Mouse (Mus musculus) left cerebral cortex, postnatal 36 days (tissue): ENCODE measurements around the gene Bmpr1a. TPM values are rescaled to one million over a fixed set of nuclear protein-coding genes. Genes with fewer than 3 reads are reported as not detected.
"Not testable (repeated sequence)": the region's sequence is repeated elsewhere in the genome, so short reads cannot be mapped to it uniquely, and the experiment has no call there.

ENCODE experiments used
- DNase-seq, 2 experiments: peaks; one replicate each; pipeline ENCODE4 v3.0.0; 2021 to 2022; ENCODE audit warnings: low spot score in 2 of 2, mixed read lengths in 1 of 2
- intact Hi-C: fragments of 180-260 bp; cut with DNase I; formaldehyde crosslinking; loops from one replicate; pipeline ENCODE4 v1.15.1; 2025
- total RNA-seq, 2 experiments: library from RNA; stranded (reverse); gene quantifications; 2 replicates each; pipeline ENCODE4 v1.2.3; 2021

The Bmpr1a gene
- total RNA-seq, 2 experiments from 2014 or later = 34.3 to 38.3 TPM

DNA sequence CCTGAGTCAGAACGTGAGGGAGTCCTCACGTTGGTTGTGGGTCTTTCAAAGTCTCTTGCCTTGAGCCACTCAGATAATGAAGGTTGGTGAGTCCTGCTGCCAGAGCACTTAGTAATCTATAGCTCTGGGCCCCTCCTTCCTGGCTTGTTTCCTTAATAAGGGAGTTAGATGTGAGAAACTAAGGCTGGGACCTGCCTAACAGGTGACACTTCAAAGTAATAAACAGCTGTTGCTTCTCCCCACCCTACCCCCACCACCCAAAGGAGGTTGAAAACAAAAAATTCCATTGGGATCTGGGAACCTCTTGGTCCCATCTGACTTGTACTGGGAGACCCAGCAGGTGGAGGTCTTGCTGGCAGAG, 138.0 kb downstream of the Bmpr1a start:
- intact Hi-C loops = no loop called here
- no peak for DNase-seq

DNA sequence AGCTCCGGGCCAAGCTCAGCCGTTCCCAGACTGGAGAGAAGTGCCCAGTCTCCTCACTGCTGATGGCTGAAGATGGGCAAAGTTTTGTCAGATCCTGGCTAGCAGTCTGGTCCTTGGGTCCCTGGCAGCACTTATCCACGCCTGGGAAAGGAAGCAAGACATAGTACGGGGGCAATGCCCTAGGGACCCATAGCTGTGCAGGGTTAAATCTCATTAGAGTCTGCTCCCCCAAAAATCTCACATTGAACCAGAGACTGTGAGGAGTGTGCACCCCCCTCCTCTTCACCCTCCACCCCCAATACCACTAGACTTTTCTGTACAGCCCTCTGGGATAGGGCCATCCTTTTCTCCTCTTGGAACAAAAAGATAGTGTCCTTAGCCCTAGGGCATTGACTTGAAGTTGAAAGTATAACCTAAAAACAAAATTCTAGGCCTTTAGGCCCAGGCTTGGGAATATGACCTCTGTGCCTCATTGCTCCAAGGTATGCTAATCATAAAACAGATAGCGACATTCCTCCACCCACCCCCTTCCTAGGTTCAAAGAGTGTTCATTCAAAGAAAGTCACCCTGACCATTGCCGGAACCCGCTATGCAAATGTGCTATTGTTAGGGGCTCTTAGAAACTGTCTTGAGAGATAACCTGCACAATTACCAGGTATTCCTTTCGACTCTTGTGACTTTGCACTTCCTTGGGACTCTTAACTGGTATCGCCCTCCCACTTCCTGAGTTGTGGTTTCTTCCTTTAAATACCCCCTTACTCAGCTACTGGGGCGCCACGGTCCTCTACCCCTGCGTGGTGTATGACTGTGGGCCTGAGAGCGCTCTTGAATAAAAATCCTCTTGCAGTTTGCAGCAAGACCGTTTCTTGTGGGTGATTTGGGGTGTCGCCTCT, 138.6 kb downstream of the Bmpr1a start:
- not testable (repeated sequence) for DNase-seq
- intact Hi-C loops = loop anchor here (5.0 kb wide), 1 partner anchor 92 kb away; no protein-coding TSS in a partner anchor

- DNase-seq = peak; percentile 47 to 49
- intact Hi-C loops = loop anchor here (5.0 kb wide), 1 partner anchor 91 kb away; no protein-coding TSS in a partner anchor
Observed at GRCm38 (mm10) chr14:34363490-34364253, 139.5 kb downstream of the Bmpr1a start.

- intact Hi-C loops = loop anchor here (5.0 kb wide), 1 partner anchor 91 kb away; no protein-coding TSS in a partner anchor
- peak; percentile 46 to 58 for DNase-seq
Observed at GRCm38 (mm10) chr14:34362726-34363445, 140.3 kb downstream of the Bmpr1a start.

- no peak for DNase-seq
- intact Hi-C loops = loop anchor here (5.0 kb wide), 1 partner anchor 90 kb away; no protein-coding TSS in a partner anchor
Observed at GRCm38 (mm10) chr14:34362135-34362534, 141.0 kb downstream of the Bmpr1a start.

Other genes starting within 250 kb of the Bmpr1a start
- gene Shld2, start 192.8 kb downstream of the Bmpr1a start, total RNA-seq = 10 to 100 TPM; 12.5 to 14.0 TPM
- 100 to 1,000 TPM; 245 to 282 TPM for gene Glud1, start 192.6 kb downstream of the Bmpr1a start, total RNA-seq
- gene Fam25c, start 147.9 kb downstream of the Bmpr1a start, total RNA-seq = not detected
- 1 to 10 TPM; 3.2 to 4.9 TPM for gene Sncg, start 128.6 kb downstream of the Bmpr1a start, total RNA-seq
- 1 to 10 TPM; 3.6 to 3.8 TPM for gene Mmrn2, start 127.9 kb downstream of the Bmpr1a start, total RNA-seq
- not detected for gene 9230112D13Rik, start 19.5 kb upstream of the Bmpr1a start, total RNA-seq
- 1 to 10 TPM; 2.8 to 3.3 TPM for gene Ldb3, start 85.3 kb upstream of the Bmpr1a start, total RNA-seq
- gene Opn4, start 96.8 kb upstream of the Bmpr1a start, total RNA-seq = not detected
- 10 to 100 TPM; 41.7 to 44.5 TPM for gene Wapl, start 170.6 kb upstream of the Bmpr1a start, total RNA-seq